Mouse (Mus musculus): ENCODE results near the gene Ncr1. TPM values are rescaled to one million over a fixed set of nuclear protein-coding genes. Genes with fewer than 3 reads are reported as not detected.
"Not testable (repeated sequence)": the region's sequence is repeated elsewhere in the genome, so short reads cannot be mapped to it uniquely, and the experiment has no call there.

The Ncr1 gene
- polyA plus RNA-seq (2014; fragmentation: Nextera tagmentation; extraction: Ambion mirVana): not detected in 2 replicates

DNA sequence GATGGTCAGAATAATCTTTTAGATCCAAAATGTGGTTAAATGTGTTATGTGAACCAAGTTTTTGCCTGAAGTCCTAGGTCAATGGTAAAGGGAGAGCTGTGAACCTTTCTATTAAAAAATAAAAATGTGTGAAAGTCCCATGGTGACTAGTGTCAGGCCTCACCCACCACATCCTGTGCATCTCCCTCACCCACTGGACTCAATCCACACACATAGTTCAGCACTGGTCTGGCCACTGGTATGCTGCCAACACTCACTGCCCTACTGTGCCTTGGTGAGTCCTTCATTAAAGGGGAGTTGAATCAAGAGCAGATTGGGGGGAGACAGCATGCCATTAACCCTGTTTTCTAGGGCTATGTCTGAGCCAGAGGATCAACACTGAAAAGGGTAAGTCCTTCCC, at the start of gene Ncr1:
Gene Ncr1 (plus strand): TSS at position 216 of the 400 bp plus-strand sequence.
- no peak for DNase-seq (ENCODE audit: low spot score)
- H3K9me3 ChIP-seq (replicated peaks; ENCODE audit: control insufficient read depth, low read length): no peaks in the 10 kb centered on the region
- H3K27ac ChIP-seq (ENCODE audit: low read depth, low read length): no peak within 1 kb of the TSS
- H3K36me3 ChIP-seq (ENCODE audit: control insufficient read depth, insufficient read depth, low read length): no peaks in the 10 kb centered on the region
- ATAC-seq: no peak
- H3K4me3 ChIP-seq (ENCODE audit: low read depth, low read length): no peak within 1 kb of the TSS
- no peak within 1 kb of the TSS for H3K9ac ChIP-seq (ENCODE audit: low read length)
- no peaks in the 10 kb centered on the region for H3K27me3 ChIP-seq (replicated peaks; ENCODE audit: control insufficient read depth, insufficient read depth, low read length)
- H3K4me1 ChIP-seq (ENCODE audit: control insufficient read depth, insufficient read depth, low read length): no peaks in the 10 kb centered on the region
- H3K4me2 ChIP-seq (ENCODE audit: low read length): no peak within 1 kb of the TSS

DNA sequence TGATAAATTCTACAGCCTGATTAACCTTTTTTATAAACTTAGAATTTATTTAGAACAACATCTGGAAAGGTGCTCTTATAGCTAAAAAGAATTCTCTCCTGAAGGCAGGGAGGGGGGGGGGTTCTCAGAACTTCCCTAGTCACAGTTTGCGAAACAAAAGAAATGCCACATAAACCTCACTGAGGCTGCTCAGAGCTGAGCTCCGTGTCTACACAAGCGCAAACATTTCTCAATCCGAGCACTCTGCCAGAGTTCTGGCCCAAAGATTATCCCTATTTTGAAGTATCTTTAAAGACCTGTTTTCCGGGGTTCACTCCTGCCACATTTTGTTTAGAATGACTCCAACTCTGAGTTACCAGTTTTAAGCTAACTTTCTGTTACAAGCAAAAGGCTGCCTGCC, 44.9 kb upstream of the Ncr1 start:
- no peak overlapping the region for H3K27ac ChIP-seq (ENCODE audit: low read depth, low read length)
- no peaks in the 10 kb centered on the region for H3K4me1 ChIP-seq (ENCODE audit: control insufficient read depth, insufficient read depth, low read length)
- ATAC-seq: no peak
- H3K4me2 ChIP-seq (ENCODE audit: low read length): no peak overlapping the region
- H3K27me3 ChIP-seq (replicated peaks; ENCODE audit: control insufficient read depth, insufficient read depth, low read length): no peaks in the 10 kb centered on the region
- no peak for DNase-seq (ENCODE audit: low spot score)
- no peak overlapping the region for H3K9ac ChIP-seq (ENCODE audit: low read length)
- H3K36me3 ChIP-seq (ENCODE audit: control insufficient read depth, insufficient read depth, low read length): no peaks in the 10 kb centered on the region
- no peak overlapping the region for H3K4me3 ChIP-seq (ENCODE audit: low read depth, low read length)
- no peaks in the 10 kb centered on the region for H3K9me3 ChIP-seq (replicated peaks; ENCODE audit: control insufficient read depth, low read length)
- WGBS: 74% methylated on average over 5 of the region's 5 CpGs

DNA sequence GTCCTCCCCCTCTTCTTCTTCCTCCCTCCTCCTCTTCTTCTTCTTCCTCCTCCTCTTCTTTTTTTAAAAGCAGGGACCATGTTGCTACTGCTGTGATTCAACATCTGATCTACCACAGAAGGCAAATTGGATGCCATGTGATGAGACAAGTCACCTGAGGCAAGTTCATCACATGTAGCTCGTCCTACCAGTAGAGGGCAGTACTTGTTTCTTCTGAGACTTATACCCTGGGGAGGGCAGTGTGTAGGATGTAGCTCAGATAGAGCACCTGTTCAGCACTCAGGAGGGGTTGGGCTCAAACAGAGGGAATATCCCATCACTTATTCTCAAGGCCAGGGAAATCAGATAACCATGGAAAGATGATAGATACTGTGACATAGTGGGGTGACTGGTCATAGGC, 40.3 kb upstream of the Ncr1 start:
- DNase-seq (ENCODE audit: low spot score) (no peak), ATAC-seq (no peak)
- no peak overlapping the region for H3K9ac ChIP-seq (ENCODE audit: low read length)
- H3K4me2 ChIP-seq (ENCODE audit: low read length): no peak overlapping the region
- no peaks in the 10 kb centered on the region for H3K9me3 ChIP-seq (replicated peaks; ENCODE audit: control insufficient read depth, low read length)
- H3K4me1 ChIP-seq (ENCODE audit: control insufficient read depth, insufficient read depth, low read length): no peaks in the 10 kb centered on the region
- H3K27ac ChIP-seq (ENCODE audit: low read depth, low read length): no peak overlapping the region
- WGBS: 44% methylated on average over 1 of the region's 1 CpGs
- H3K27me3 ChIP-seq (replicated peaks; ENCODE audit: control insufficient read depth, insufficient read depth, low read length): no peaks in the 10 kb centered on the region
- no peaks in the 10 kb centered on the region for H3K36me3 ChIP-seq (ENCODE audit: control insufficient read depth, insufficient read depth, low read length)
- no peak overlapping the region for H3K4me3 ChIP-seq (ENCODE audit: low read depth, low read length)

DNA sequence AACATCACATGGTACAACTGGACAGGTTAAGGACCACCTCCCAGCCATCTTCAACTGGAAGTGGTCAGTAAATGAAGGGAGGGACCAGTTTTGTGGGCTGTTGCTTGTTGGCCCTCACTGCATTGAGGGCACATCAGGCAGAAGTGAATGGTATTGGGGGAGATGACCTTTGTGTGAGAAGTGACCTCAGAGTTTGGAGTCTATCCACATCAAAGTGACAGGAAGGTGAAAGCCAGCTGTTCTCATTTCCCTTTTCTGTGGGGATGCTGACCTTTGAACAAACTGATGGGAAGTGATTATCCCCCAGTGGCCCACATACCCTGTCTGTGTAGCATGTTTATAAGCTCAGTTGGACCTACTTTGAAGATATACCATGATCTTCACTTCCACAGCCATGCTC, 37.4 kb upstream of the Ncr1 start:
- no peak overlapping the region for H3K4me3 ChIP-seq (ENCODE audit: low read depth, low read length)
- ATAC-seq: no peak
- H3K9ac ChIP-seq (ENCODE audit: low read length): no peak overlapping the region
- H3K9me3 ChIP-seq (replicated peaks; ENCODE audit: control insufficient read depth, low read length): no peaks in the 10 kb centered on the region
- H3K4me1 ChIP-seq (ENCODE audit: control insufficient read depth, insufficient read depth, low read length): no peaks in the 10 kb centered on the region
- no peaks in the 10 kb centered on the region for H3K27me3 ChIP-seq (replicated peaks; ENCODE audit: control insufficient read depth, insufficient read depth, low read length)
- DNase-seq (ENCODE audit: low spot score): no peak
- H3K27ac ChIP-seq (ENCODE audit: low read depth, low read length): no peak overlapping the region
- no peaks in the 10 kb centered on the region for H3K36me3 ChIP-seq (ENCODE audit: control insufficient read depth, insufficient read depth, low read length)
- H3K4me2 ChIP-seq (ENCODE audit: low read length): no peak overlapping the region

DNA sequence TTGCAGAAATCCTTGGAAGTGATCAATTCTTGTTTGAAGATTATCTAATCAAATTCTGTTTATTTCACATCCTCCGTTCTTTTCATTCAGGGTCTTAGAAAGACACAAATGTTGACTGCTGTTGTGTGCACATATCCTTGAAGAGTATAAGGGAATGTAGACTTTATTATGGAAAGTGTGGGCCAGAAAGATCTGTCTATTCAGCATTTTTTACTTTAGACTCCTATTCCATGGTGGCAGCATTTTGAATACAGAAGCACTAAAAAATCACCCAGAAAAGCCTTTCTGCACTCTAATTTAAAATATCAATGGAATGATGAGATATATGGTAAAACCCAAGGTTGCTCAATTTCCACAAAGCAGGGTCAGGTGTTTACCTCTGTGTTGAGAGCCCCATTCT, 34.1 kb upstream of the Ncr1 start:
- no peak for ATAC-seq
- no peak for DNase-seq (ENCODE audit: low spot score)
- Histone ChIP-seq H3K27ac (ENCODE audit: low read depth, low read length) (no peak overlapping the region), H3K4me3 (ENCODE audit: low read depth, low read length) (no peak overlapping the region), H3K36me3 (ENCODE audit: control insufficient read depth, insufficient read depth, low read length) (no peaks in the 10 kb centered on the region), H3K9me3 (replicated peaks; ENCODE audit: control insufficient read depth, low read length) (no peaks in the 10 kb centered on the region), H3K4me1 (ENCODE audit: control insufficient read depth, insufficient read depth, low read length) (no peaks in the 10 kb centered on the region), H3K27me3 (replicated peaks; ENCODE audit: control insufficient read depth, insufficient read depth, low read length) (no peaks in the 10 kb centered on the region), H3K4me2 (ENCODE audit: low read length) (no peak overlapping the region), H3K9ac (ENCODE audit: low read length) (no peak overlapping the region)
- WGBS: 95% methylated on average over 1 of the region's 1 CpGs

DNA sequence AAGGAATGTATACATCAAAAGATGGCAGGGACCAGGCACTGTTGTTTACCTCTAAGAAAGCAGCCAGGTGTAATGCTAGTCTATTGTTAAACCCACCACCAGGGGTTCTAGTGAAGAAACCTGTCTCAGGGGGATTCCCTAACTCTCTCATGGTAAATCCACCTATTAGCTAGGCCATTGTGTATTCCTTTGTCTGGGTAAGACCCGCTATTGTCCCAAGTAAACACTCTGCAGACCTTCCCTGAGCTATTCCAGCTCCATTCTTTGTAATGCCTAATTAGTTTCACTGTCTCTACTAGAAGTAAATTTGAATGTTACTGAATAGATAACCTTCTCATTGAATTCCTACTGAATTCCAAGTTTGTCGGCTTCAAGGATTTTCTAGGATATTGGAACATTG, 24.4 kb upstream of the Ncr1 start:
- ATAC-seq; H3K9ac ChIP-seq (ENCODE audit: low read length); H3K4me2 ChIP-seq (ENCODE audit: low read length); DNase-seq (ENCODE audit: low spot score); H3K4me3 ChIP-seq (ENCODE audit: low read depth, low read length); H3K36me3 ChIP-seq (ENCODE audit: control insufficient read depth, insufficient read depth, low read length); H3K9me3 ChIP-seq (replicated peaks; ENCODE audit: control insufficient read depth, low read length); H3K27ac ChIP-seq (ENCODE audit: low read depth, low read length); H3K4me1 ChIP-seq (ENCODE audit: control insufficient read depth, insufficient read depth, low read length); H3K27me3 ChIP-seq (replicated peaks; ENCODE audit: control insufficient read depth, insufficient read depth, low read length): not testable (repeated sequence)
- 79% methylated on average over 2 of the region's 2 CpGs for WGBS

DNA sequence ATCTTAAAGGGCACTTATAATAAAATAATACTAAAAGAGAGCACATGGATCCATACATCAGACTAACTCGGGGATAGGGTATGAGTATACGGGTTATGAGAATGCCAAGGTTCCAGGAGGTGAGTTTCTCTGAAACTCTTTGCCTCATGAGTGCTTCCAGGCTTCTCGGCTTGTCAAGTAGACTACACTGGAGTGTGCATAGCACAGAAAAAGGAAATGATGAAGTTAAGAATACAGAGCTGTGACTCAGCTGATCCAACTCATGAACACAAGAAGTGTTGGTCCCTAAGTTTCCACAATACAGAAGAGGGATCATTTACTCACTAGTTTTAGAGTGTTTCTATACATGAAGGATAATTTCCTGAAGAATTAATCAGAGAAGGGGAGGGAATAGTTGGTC, 24.0 kb upstream of the Ncr1 start:
- not testable (repeated sequence) for H3K4me1 ChIP-seq (ENCODE audit: control insufficient read depth, insufficient read depth, low read length); H3K36me3 ChIP-seq (ENCODE audit: control insufficient read depth, insufficient read depth, low read length); ATAC-seq; H3K27ac ChIP-seq (ENCODE audit: low read depth, low read length); H3K27me3 ChIP-seq (replicated peaks; ENCODE audit: control insufficient read depth, insufficient read depth, low read length); H3K9ac ChIP-seq (ENCODE audit: low read length); H3K4me3 ChIP-seq (ENCODE audit: low read depth, low read length); H3K9me3 ChIP-seq (replicated peaks; ENCODE audit: control insufficient read depth, low read length); H3K4me2 ChIP-seq (ENCODE audit: low read length); DNase-seq (ENCODE audit: low spot score)
- 87% methylated on average over 3 of the region's 3 CpGs for WGBS

DNA sequence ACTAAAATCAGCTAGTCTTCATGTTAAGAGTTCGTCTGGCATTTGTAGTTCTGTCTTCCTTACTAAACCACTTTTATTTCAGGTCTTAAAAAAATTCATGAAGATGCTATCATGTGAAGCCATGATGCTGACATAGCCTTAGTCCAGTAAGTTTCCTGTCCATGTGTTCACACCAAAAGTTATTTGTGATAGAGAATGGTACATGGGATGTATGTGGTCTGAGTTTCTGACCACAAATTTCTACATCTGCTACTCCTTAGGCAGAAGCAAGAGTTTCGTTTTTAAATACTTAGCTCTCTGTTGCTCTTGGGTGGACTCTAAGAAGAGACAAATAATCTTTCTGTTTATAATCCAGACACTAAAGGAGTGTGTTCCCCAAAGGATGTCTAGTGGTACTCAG, 14.2 kb upstream of the Ncr1 start:
- Histone ChIP-seq H3K9me3 (replicated peaks; ENCODE audit: control insufficient read depth, low read length) (no peaks in the 10 kb centered on the region), H3K27ac (ENCODE audit: low read depth, low read length) (no peak overlapping the region), H3K27me3 (replicated peaks; ENCODE audit: control insufficient read depth, insufficient read depth, low read length) (no peaks in the 10 kb centered on the region), H3K36me3 (ENCODE audit: control insufficient read depth, insufficient read depth, low read length) (no peaks in the 10 kb centered on the region), H3K4me2 (ENCODE audit: low read length) (no peak overlapping the region), H3K4me3 (ENCODE audit: low read depth, low read length) (no peak overlapping the region), H3K9ac (ENCODE audit: low read length) (no peak overlapping the region), H3K4me1 (ENCODE audit: control insufficient read depth, insufficient read depth, low read length) (no peaks in the 10 kb centered on the region)
- no peak for DNase-seq (ENCODE audit: low spot score)
- 76% methylated on average over 2 of the region's 2 CpGs for WGBS
- ATAC-seq: no peak

DNA sequence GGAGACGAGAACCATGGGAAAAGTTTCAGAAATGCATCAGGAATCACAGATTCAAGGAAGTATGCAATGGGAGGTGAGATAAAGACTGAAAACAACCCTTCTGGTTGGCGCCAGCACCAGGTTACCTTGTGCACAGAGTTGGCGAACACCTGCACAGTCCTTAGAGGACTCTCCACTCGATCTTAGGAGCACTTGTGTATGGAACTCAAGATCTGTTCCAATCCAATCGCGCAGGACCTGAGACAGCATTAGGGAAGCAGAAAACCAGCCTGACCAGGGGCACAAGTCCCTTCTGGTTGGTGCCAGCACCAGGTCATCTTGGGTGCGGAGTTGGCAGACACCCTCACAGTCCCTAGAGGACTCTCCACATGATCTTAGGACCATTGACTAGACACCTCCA, 36.0 kb downstream of the Ncr1 start:
- Histone ChIP-seq H3K4me1 (ENCODE audit: control insufficient read depth, insufficient read depth, low read length) (no peaks in the 10 kb centered on the region), H3K36me3 (ENCODE audit: control insufficient read depth, insufficient read depth, low read length) (no peaks in the 10 kb centered on the region), H3K9me3 (replicated peaks; ENCODE audit: control insufficient read depth, low read length) (no peaks in the 10 kb centered on the region), H3K4me2 (ENCODE audit: low read length) (no peak overlapping the region), H3K27me3 (replicated peaks; ENCODE audit: control insufficient read depth, insufficient read depth, low read length) (no peaks in the 10 kb centered on the region), H3K27ac (ENCODE audit: low read depth, low read length) (no peak overlapping the region), H3K4me3 (ENCODE audit: low read depth, low read length) (no peak overlapping the region), H3K9ac (ENCODE audit: low read length) (no peak overlapping the region)
- 77% methylated on average over 7 of the region's 7 CpGs for WGBS
- ATAC-seq (no peak), DNase-seq (ENCODE audit: low spot score) (no peak)
